28 mouse cellular contexts compared by ENCODE assay signal in the genomic region with DNA sequence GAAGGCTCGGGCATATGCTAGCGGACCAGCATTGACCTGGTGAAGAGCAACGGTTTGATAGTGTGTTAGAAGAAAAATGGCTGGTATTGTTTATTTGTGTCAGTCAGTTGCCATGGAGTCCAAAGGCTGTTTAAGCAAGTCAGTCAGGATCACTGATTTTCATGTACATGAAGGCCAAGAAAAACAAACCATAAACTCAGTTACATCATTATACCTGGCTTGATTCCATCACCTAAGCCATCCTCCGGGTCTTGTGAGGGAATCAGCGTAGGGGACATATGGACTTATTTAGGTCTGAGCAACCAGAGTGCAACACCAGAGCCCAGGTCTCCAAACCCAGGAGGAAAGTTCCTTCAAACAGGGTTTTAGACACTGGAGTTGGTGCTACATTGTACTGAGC. TPM values are rescaled to one million over a fixed set of nuclear protein-coding genes. Genes with fewer than 3 reads are reported as not detected.
DNase-seq lines count a peak whose midpoint lies in the region; ATAC-seq and TF ChIP-seq lines count a peak whose summit lies in the region.
"Had no signal": no experiment of that assay in that cellular context is flagged by ENCODE, and none has a peak within 500 bp of the region (broad histone marks: within the 10 kb centered on the region; RNA-seq: fewer than 3 reads in every experiment).

No protein-coding gene starts in this region.

- no peak overlapping the region for H3K4me2 ChIP-seq in kidney, embryonic 14.5 days (replicated peaks; ENCODE audit: low read depth, low read length)
- H3K4me2 ChIP-seq in liver, embryonic 11.5 days = no peak overlapping the region
- no peak overlapping the region for H3K4me2 ChIP-seq in intestine, embryonic 16.5 days (ENCODE audit: low read depth, low read length)
- H3K4me2 ChIP-seq: embryonic facial prominence, embryonic 15.5 days; forebrain, embryonic 15.5 days; heart, embryonic 13.5 days; hindbrain, embryonic 15.5 days; intestine, embryonic 15.5 days; liver, embryonic 15.5 days; midbrain, embryonic 15.5 days; neural tube, embryonic 12.5 days had no signal

- 79% methylated on average over 5 of the region's 5 CpGs for WGBS in kidney, embryonic 14.5 days
- WGBS in liver, adult 2 months = 29% methylated on average over 5 of the region's 5 CpGs
- WGBS in liver, embryonic 11.5 days = 93% methylated on average over 5 of the region's 5 CpGs
- WGBS in intestine, embryonic 16.5 days = 87% methylated on average over 5 of the region's 5 CpGs

- no peak for TF ChIP-seq POLR2A in liver, adult 2 months (IDR thresholded peaks at IDR 0.05; ENCODE audit: extremely low read depth, insufficient read depth, low read length)

- H3K9ac ChIP-seq in kidney, embryonic 14.5 days (ENCODE audit: low read depth, low read length) = no peak overlapping the region
- no peak overlapping the region for H3K9ac ChIP-seq in liver, adult 2 months (ENCODE audit: low read depth, low read length)
- H3K9ac ChIP-seq in liver, embryonic 11.5 days (ENCODE audit: low read depth, low read length) = no peak overlapping the region
- H3K9ac ChIP-seq in intestine, embryonic 16.5 days (ENCODE audit: low read depth, low read length) = no peak overlapping the region
- H3K9ac ChIP-seq: embryonic facial prominence, embryonic 15.5 days; forebrain, embryonic 15.5 days; heart, embryonic 13.5 days; hindbrain, embryonic 15.5 days; intestine, embryonic 15.5 days; liver, embryonic 15.5 days; midbrain, embryonic 15.5 days; neural tube, embryonic 12.5 days had no signal

- H3K4me1 ChIP-seq in kidney, embryonic 14.5 days (ENCODE audit: control insufficient read depth, insufficient read depth, low read length) = no peaks in the 10 kb centered on the region
- peaks cover 8% of the 10 kb centered on the region for H3K4me1 ChIP-seq in liver, adult 2 months (ENCODE audit: control insufficient read depth, insufficient read depth, low read length)
- no peaks in the 10 kb centered on the region for H3K4me1 ChIP-seq in liver, embryonic 11.5 days (replicated peaks; ENCODE audit: control insufficient read depth, insufficient read depth, low read length)
- no peaks in the 10 kb centered on the region for H3K4me1 ChIP-seq in intestine, embryonic 16.5 days (ENCODE audit: control insufficient read depth, insufficient read depth, low read length)
- H3K4me1 ChIP-seq: embryonic facial prominence, embryonic 15.5 days; forebrain, embryonic 15.5 days; hindbrain, embryonic 15.5 days; liver, embryonic 15.5 days; midbrain, embryonic 15.5 days; neural tube, embryonic 12.5 days had no signal

- H3K27ac ChIP-seq in kidney, embryonic 14.5 days (ENCODE audit: low read depth, low read length) = no peak overlapping the region
- H3K27ac ChIP-seq in liver, adult 2 months (replicated peaks; ENCODE audit: insufficient read depth, low read depth, low read length) = 0 out of 2 replicates have a peak overlapping the region, but pooled peaks have one; percentile 9
- H3K27ac ChIP-seq in liver, embryonic 11.5 days (ENCODE audit: low read depth, low read length) = no peak overlapping the region
- H3K27ac ChIP-seq in intestine, embryonic 16.5 days (ENCODE audit: low read length) = no peak overlapping the region
- H3K27ac ChIP-seq: embryonic facial prominence, embryonic 15.5 days; forebrain, embryonic 15.5 days; heart, adult 2 months; heart, embryonic 13.5 days; hindbrain, embryonic 15.5 days; intestine, embryonic 15.5 days; left cerebral cortex, adult 2 months; liver, embryonic 15.5 days; macrophage; midbrain, embryonic 15.5 days; neural tube, embryonic 12.5 days had no signal

- no peaks in the 10 kb centered on the region for H3K27me3 ChIP-seq in kidney, embryonic 14.5 days (ENCODE audit: control insufficient read depth, insufficient read depth, low read length)
- H3K27me3 ChIP-seq in liver, adult 2 months (ENCODE audit: control insufficient read depth, insufficient read depth, low read length) = no peaks in the 10 kb centered on the region
- no peaks in the 10 kb centered on the region for H3K27me3 ChIP-seq in liver, embryonic 11.5 days (replicated peaks; ENCODE audit: control insufficient read depth, insufficient read depth, low read length)
- H3K27me3 ChIP-seq in intestine, embryonic 16.5 days (replicated peaks; ENCODE audit: control insufficient read depth, insufficient read depth, low read length) = no peaks in the 10 kb centered on the region
- H3K27me3 ChIP-seq: forebrain, embryonic 15.5 days; heart, embryonic 13.5 days; hindbrain, embryonic 15.5 days; intestine, embryonic 15.5 days; liver, embryonic 15.5 days; midbrain, embryonic 15.5 days; neural tube, embryonic 12.5 days had no signal

- DNase-seq in kidney, adult 18-20 months = peak; percentile 11
- peak; percentile 76 for DNase-seq in liver, adult 2 months (ENCODE audit: extremely low read depth, low read depth, low spot score)
- no peak for DNase-seq in liver, embryonic 11.5 days (ENCODE audit: low spot score)
- DNase-seq in 3T3-L1 (ENCODE audit: low read depth, low spot score) (peak; percentile 46), NIH3T3 (ENCODE audit: low read depth) (peak; percentile 83)
- DNase-seq in right cerebral cortex, adult 2 months (ENCODE audit: low spot score in 2 of 2) = no peak
- DNase-seq: adrenal gland, postnatal 25 days; cerebellum, adult 8-10 months; cerebellum, postnatal 36 days; embryo, embryonic 11 days; gastrocnemius, postnatal 36 days; heart, adult 2 months; heart, postnatal 4 days; right cerebral cortex, postnatal 25 days had no signal

- no peak overlapping the region for H3K4me3 ChIP-seq in kidney, embryonic 14.5 days (ENCODE audit: low read length)
- no peak overlapping the region for H3K4me3 ChIP-seq in liver, adult 2 months (ENCODE audit: insufficient read depth, low read depth, low read length)
- no peak overlapping the region for H3K4me3 ChIP-seq in liver, embryonic 11.5 days (ENCODE audit: low read depth, low read length)
- H3K4me3 ChIP-seq in intestine, embryonic 16.5 days (ENCODE audit: low read length) = no peak overlapping the region
- H3K4me3 ChIP-seq: embryonic facial prominence, embryonic 15.5 days; forebrain, embryonic 15.5 days; heart, adult 2 months; heart, embryonic 13.5 days; hindbrain, embryonic 15.5 days; intestine, embryonic 15.5 days; left cerebral cortex, adult 2 months; liver, embryonic 15.5 days; midbrain, embryonic 15.5 days; neural tube, embryonic 12.5 days had no signal

- no peak for TF ChIP-seq CTCF in liver, adult 2 months (IDR thresholded peaks at IDR 0.05; ENCODE audit: low read depth, low read length)

- no peaks in the 10 kb centered on the region for H3K9me3 ChIP-seq in kidney, embryonic 14.5 days (ENCODE audit: control insufficient read depth, low read length)
- no peaks in the 10 kb centered on the region for H3K9me3 ChIP-seq in liver, embryonic 11.5 days (ENCODE audit: control insufficient read depth, low read length)
- H3K9me3 ChIP-seq in intestine, embryonic 16.5 days (ENCODE audit: control insufficient read depth, low read length) = no peaks in the 10 kb centered on the region
- H3K9me3 ChIP-seq: embryonic facial prominence, embryonic 15.5 days; forebrain, embryonic 15.5 days; heart, embryonic 13.5 days; hindbrain, embryonic 15.5 days; intestine, embryonic 15.5 days; liver, embryonic 15.5 days; midbrain, embryonic 15.5 days; neural tube, embryonic 12.5 days had no signal

- ATAC-seq in kidney, embryonic 14.5 days (ENCODE audit: low FRiP score, low TSS enrichment) = no peak
- no peak for ATAC-seq in liver, embryonic 11.5 days (replicated peaks; ENCODE audit: low FRiP score)
- ATAC-seq in intestine, embryonic 16.5 days = no peak
- ATAC-seq: forebrain, embryonic 15.5 days; intestine, embryonic 15.5 days; midbrain, embryonic 15.5 days had no signal

- H3K36me3 ChIP-seq in kidney, embryonic 14.5 days (ENCODE audit: control insufficient read depth, insufficient read depth, low read length) = peaks cover 10% of the 10 kb centered on the region; the same call in 1 of the 2 replicates
- 0 out of 2 replicates have a peak, but pooled peaks cover 3% of the 10 kb centered on the region for H3K36me3 ChIP-seq in liver, adult 2 months (ENCODE audit: control insufficient read depth, insufficient read depth, low read length)
- no peaks in the 10 kb centered on the region for H3K36me3 ChIP-seq in liver, embryonic 11.5 days (ENCODE audit: control insufficient read depth, insufficient read depth, low read length)
- H3K36me3 ChIP-seq in intestine, embryonic 16.5 days (ENCODE audit: control insufficient read depth, insufficient read depth, low read length) = peaks cover 14% of the 10 kb centered on the region; the same call in 1 of the 2 replicates
- H3K36me3 ChIP-seq: embryonic facial prominence, embryonic 15.5 days; forebrain, embryonic 15.5 days; liver, embryonic 15.5 days; midbrain, embryonic 15.5 days; neural tube, embryonic 12.5 days had no signal

- no peaks in the 10 kb centered on the region for H3K79me2 ChIP-seq in liver, adult 2 months (ENCODE audit: control insufficient read depth, insufficient read depth, low read length)

RNA-seq across cellular contexts. Expression of a gene that starts 41.6 kb away (rescaled TPM):
- polyA plus RNA-seq in kidney, embryonic 14.5 days (2014; fragmentation: Nextera tagmentation; extraction: Ambion mirVana) = 0.15 and 0.20 TPM in 2 replicates
- total RNA-seq in liver, adult 2 months (2014; rRNA removed) = not detected in 2 replicates
- not detected in 2 replicates for polyA plus RNA-seq in liver, adult 2 months (2012; rRNA removed)
- 0.10 TPM in 1 of 2 replicates, not detected in the other for polyA plus RNA-seq in liver, embryonic 11.5 days (2014; fragmentation: Nextera tagmentation; extraction: Ambion mirVana)
- 12.6 and 18.7 TPM in 2 replicates for polyA plus RNA-seq in intestine, embryonic 16.5 days (2015; fragmentation: Nextera tagmentation; extraction: Ambion mirVana)
- total RNA-seq: adrenal gland, postnatal 25 days; gastrocnemius, postnatal 36 days; heart, adult 2 months; left cerebral cortex, adult 2 months; left cerebral cortex, postnatal 36 days had no signal
- polyA plus RNA-seq: forebrain, embryonic 15.5 days; heart, adult 2 months; heart, embryonic 13.5 days; liver, embryonic 15.5 days; macrophage; neural tube, embryonic 12.5 days; spleen, adult 2 months had no signal

Comparison
In these comparisons a context has a peak if more than half of its experiments do, and no peak if none do; other contexts are left out.
1. DNase-seq: peak in kidney, adult 18-20 months (single experiment), liver, adult 2 months (single experiment), 3T3-L1 (single experiment) and NIH3T3 (single experiment); none in liver, embryonic 11.5 days (single experiment) and right cerebral cortex, adult 2 months (0 of 2).
2. RNA of a gene that starts 41.6 kb away (polyA plus RNA-seq): 12.6 to 18.7 TPM in intestine, embryonic 16.5 days; 0.15 to 0.20 TPM in kidney, embryonic 14.5 days, 0.10 TPM in liver, embryonic 11.5 days and not detected in liver, adult 2 months; every median in the first group is over 10 times any median in the second.